Mouse (Mus musculus) T-helper 2 cell (primary cell): ENCODE data around the gene Pkp2.
"Not testable (repeated sequence)": the region's sequence is repeated elsewhere in the genome, so short reads cannot be mapped to it uniquely, and the experiment has no call there.

Source experiments
- in situ Hi-C: fragments of 300-600 bp; cut with MboI, MseI; formaldehyde crosslinking; loops from one replicate; pipeline ENCODE4 v1.15.1; 2025; ENCODE audit warnings: high pct_unique_total_duplicates

The Pkp2 gene

DNA sequence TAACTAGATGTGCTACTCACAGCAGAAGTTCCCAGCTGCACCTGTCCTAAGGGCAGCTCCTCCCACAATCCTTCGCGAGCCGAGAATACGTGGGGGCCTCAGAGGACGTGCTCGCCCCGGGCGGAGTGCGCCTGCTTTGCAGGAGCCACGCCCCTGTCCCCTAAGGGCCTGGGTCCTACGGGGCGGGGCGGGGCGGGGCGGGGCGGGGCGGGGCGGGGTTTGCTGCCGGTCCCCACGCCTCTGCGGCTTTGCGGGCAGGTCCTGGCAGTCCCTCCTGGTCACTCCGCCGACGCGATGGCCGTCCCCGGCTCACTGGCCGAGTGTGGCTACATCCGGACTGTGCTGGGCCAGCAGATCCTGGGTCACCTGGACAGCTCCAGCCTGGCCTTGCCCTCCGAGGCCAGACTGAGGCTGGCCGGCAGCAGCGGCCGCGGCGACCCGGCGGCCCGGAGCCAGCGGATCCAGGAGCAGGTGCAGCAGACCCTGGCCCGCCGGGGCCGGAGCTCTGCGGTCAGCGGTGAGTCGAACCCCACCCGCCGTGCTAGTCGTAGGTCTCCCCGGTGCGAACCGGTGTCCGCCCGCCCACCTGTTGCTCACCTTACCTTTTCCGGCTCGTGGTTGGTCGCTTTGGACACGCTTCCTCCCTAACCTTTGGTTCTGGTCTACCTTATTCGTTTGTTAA, at the start of gene Pkp2:
Gene Pkp2, plus strand, starts transcription at position 240 of the 682 bp plus-strand sequence.
- in situ Hi-C loops = no loop called here

DNA sequence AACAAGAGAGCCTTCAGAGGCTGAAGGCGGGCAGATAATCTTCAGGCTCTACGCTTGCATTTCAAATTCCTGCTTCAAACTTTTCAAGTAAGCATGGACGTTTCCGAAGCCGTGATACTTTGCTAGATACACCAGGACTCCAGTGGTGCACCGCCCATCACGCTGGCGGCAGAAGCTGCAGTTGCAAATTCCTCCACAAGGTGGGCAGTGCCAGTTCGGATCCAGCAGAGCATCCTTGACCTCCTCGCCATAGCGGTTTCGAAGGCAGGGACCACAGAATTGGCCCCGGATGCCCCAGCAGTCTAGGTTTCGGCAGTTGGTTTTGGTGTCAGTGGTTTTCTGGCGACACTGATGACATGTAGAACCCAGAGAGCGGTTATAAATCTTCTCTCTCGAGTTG, 15.7 kb upstream of the Pkp2 start:
- in situ Hi-C loops = loop anchor here (5.0 kb wide), 1 partner anchor 80 kb away; no protein-coding TSS in a partner anchor

DNA sequence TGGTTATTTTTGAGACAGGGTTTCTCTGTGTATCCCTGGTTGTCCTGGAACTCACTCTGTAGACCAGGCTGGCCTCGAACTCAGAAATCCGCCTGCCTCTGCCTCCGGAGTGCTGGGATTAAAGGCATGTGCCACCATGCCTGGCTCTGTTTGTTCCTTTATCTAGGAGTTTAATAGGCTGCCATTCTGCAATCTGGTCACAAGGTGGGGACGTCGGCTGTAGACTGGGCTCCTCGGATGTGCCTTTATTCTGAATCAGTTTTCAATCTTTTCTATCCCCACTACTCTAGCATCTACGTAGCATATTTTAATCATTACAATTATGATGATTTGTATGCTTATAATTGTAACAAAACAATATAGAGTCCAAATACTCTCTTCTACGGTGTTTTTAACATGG, 11.1 kb upstream of the Pkp2 start:
- in situ Hi-C loops = loop anchor here (10.0 kb wide), 1 partner anchor 103 kb away; the partner anchor contains the start of gene Yars2

DNA sequence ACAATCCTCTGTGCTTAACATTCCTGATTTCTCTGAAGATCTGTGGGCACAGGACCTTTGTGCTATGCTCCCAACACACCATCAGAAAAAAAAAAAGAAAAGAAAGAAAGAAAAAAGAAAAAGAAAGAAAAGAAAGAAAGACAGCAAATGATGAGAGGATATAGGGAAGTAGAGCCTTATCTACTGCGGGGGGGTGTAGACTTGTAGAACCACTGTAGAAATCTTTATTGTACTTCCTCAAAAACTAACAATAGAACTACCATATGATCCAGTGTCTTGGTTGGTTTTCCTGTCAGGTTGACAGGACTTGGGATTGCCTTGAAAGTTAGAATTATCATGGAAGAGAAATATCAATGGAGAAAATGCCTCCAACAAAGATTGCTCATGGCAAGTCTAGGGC, 8.5 kb upstream of the Pkp2 start:
- in situ Hi-C loops = loop anchor here (5.0 to 10.0 kb wide), 2 partner anchors 100 to 388 kb away; partner anchors contain the start of gene Yars2

DNA sequence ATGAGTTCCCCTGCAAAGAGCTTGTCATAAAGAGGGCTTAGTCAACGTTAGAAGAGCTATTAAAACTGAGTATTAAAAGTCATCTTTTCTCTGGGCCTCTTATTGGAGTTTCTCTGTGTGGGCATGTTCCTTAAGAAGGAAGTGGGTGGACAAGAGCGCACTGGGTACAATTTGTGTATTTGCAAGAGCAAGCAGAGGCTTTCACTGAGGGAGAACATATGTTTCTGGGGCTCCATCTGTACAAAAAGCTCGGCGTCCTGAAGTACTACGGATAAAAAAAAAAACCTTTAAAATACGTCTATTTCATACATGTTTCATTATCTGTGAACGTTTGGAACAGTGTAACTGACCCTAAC, 417 bp upstream of the Pkp2 start:
- in situ Hi-C loops = no loop called here

DNA sequence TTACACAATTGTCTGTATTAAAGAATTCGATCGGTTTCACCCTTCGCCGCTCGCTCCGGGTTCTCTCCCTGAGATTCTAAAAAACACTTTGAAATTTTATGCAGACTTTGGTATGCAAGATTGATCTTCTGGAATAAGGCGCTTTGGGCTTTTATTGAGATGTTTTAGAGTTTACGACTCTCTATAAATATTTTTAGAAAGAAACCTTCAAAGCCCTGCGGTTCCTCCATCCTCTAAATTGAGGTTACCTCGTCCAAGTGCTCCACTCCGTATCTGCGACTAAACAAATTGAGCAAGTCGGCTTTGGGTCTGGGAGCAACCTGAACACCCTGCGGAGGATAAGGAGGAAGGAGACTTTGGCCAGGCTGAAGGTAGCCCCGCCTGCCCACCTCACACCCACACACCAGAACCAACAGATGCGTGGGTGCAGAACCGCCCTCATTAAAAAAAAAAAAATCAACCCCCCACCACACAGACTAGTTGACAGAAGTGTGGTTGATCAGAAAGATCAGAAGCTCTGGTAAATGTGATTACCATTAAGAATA, 715 bp downstream of the Pkp2 start:
- in situ Hi-C loops = no loop called here

DNA sequence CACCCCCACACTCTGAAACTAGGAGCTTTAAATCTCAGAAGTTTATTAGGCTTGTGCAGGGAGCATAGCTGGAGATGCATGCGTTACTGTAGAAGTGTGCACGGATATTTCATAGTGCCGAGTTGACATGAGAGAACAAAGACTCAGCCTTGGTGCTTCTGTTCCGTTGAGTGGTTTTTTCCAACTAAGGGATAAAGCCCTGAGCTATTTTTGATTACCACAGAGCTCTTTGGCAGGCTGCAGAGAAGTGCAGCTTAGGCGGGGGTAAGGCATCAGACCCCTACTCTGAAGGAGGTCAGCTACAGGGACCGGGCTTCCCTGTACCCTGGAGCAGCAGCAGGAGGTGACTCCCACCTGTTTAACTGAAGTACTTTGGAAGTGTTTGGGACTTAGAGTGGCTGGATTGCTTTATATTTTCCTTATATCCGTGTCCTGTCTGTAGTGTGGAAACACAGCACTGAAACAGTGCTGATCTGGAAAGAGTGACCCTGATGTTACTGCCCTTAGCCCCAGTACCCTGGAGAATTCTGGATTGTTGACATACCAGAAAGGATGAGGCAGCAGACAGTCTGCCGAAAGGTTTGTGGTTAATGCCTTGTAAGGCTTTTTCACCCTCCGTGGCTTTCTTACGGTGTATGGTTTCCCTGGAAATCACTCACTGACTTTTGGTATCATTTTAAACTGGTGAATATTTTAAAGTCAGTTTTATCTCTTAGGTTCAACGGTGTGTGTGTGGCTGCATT, 2.7 kb downstream of the Pkp2 start:
- in situ Hi-C loops = no loop called here

DNA sequence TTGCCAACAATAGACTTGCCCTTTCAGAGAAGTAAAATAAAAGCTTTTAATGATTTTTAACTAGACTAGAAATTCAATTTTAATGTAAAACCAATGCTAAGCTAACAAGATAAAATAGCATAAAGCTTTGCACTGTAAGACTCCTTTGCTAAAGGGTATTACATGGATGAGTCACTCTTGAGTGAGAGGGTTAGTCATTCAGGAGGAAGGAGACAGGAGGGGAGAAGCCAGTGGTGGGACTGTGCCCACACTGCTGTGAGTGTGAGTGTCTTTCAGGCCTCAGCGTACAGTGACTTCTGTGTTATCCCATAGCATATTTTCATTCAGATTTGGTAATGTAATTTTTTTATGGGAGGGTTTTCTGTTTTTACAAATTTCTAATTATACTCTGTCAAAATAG, 3.8 kb downstream of the Pkp2 start:
- in situ Hi-C loops = no loop called here

DNA sequence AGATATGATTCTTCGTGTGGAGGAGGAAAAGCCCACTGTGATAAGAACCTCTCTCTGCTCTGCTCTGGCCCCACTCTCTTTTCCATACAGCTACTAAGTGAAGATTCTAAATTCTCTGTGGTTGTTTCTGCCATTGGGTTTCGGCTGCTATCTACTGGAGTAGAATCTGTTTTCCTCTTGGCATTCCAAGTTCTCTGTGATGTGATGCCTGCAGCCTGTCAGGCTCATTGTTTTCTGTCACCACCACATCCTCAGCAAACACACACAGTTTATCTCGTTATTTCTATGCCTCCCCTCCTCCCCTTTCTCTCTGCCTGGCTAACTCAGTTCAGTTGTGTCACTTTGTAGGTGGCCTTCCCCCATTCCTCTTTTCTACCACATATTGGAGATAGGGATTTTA, 6.7 kb downstream of the Pkp2 start:
- in situ Hi-C loops = loop anchor here (5.0 kb wide), 1 partner anchor 77 kb away; no protein-coding TSS in a partner anchor

DNA sequence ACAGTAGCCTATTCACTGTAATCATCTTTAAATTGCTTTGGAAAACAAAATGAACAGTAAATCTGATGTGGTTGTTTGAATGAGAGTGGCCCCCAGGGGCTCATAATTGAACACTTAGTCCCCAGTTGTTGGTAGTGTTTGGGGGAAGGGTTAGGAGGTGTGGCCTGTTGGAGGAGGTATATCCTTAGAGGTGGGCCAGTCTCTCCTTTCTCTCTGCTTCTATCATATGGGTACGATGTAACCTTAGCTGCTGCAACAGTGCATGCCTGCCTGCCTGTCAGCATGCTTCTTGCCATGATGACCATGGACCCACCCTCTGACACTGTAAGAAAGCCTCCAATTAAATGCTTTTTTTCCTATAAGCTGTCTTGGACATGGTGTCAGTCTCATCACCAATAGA, 9.5 kb downstream of the Pkp2 start:
- in situ Hi-C loops = loop anchor here (5.0 kb wide), 1 partner anchor 75 kb away; no protein-coding TSS in a partner anchor

DNA sequence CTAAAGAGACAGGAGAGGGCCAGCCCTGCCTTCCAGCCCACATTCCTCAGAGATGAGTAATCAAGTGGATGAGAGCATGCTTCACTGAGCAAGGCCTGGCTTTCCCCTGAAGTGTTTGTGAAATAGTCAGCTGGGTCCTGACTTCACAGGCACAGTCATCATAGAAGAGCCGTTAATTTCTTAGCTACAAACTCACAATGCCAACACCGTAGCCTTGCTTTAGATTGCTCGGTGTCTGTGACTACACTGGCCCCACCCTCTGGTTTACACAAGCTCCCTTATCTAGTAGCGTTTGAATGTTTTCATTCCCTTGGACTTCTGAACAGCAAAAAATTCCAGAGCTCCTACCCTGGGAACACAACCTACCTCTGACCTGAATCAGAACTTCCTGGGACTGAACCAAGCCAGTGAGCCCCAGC, 11.4 kb downstream of the Pkp2 start:
- in situ Hi-C loops = loop anchor here (5.0 kb wide), 1 partner anchor 73 kb away; no protein-coding TSS in a partner anchor

DNA sequence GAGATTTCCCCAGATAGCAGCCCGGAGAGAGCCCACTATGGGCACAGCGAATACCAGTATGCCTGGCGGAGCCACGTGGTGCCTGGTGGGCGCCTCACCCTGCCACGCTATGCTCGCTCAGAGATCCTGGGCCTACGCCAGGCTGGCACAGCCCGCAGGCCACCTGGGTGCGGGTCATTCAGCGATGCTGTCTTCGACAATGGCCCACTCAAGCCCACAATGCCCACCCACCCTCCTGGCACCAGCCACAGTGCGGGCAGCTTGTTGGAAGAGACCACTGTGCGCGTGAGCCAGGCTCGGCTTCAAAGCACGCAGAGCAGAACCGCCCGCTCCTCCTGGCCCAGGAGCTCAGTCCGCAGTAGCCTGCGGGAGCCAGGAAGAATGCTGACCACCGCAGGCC, 12.7 kb downstream of the Pkp2 start:
- in situ Hi-C loops = no loop called here

DNA sequence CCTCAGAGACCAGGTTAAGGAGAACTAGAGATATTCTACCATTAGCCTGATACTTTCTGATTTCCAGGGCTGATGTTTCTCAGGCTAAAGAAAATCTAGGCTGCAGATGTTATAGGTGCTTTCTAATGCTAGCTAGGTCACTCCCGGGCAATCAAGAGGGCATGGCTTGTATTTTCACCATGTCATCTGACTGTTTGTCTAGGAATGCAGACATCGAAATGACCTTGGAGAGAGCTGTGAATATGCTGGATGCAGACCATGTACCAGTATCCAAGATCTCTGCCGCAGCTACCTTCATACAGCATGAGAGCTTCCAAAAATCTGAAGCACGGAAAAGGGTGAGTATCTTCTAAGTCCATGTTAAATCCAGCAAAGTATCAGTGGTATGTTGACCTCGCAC, 17.3 kb downstream of the Pkp2 start:
- in situ Hi-C loops = no loop called here

DNA sequence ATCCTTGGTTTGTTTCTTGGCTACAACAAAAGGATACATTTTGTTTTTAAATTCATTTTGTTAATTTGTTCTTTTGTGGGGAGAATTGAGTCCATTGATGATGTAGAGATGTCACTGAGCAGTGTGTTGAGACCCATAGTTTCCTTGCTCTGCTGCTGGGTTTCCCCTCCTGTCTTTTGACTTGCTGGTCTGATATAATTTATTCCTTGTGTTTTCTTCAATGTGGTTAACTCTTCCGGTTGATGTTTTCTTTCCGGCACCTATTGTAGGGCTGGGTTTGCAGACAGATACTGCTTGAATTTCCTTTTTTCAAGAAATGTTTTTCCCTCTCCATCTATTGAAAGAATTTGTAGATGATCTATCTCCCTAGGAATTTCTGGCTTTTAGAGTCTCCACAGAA, 20.8 kb downstream of the Pkp2 start:
- in situ Hi-C loops = no loop called here

DNA sequence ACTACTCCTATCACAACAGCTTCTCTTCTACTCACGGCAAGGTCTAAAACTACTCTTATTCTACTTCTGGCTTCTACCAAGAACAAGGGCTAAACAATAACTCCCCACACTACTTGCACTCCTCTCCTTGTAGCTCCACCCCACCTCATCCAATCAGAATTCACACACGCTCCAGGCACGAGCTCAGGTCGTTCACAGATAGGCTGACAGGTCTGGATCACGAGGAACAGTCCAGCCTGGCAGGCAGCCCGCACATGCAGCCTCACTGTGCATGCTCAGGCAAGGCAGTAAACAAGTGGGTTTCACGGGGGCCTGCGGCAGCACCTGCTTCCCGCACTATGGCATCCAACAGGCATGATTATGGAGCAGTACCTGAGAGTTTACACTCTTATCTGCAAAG, 23.6 kb downstream of the Pkp2 start:
- in situ Hi-C loops = not testable (repeated sequence)

DNA sequence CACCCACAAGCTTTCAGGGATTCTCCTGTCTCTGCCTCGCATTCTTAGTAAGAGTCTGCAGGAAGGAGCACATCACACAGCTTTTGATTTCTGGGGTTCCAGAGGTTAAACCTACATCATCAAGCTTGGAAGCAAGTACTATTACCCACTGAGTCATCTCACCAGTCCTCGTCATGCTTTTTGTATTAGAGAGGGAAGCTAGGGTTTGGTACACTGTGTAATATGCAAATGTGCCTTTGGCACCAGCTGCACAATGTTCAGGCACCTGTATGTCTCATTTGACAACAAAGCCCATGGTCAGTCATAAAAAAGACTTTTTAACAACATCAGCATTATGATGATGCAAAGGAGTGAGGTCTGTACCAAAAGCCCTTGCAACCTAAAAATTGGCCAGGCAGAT, 25.2 kb downstream of the Pkp2 start:
- in situ Hi-C loops = no loop called here

DNA sequence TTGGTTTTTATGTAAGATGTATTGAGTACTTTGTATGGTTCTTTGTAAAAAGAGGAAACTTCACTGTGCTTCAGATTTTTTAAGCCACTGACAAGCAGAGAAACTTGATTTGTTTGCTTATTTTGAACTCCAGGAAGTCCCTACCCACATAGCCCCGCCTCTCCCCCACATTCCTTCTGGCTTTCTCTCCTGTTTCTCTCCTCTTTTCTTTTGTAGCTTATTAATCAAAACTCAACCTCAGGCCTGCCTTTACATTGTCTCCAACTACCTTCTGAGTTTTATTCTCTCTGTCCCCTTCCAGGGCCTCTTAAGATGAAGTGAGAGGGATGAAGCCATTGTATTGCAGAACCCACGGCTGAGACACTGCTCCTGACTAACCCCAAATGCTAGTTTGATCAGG, 31.6 kb downstream of the Pkp2 start:
- in situ Hi-C loops = no loop called here

DNA sequence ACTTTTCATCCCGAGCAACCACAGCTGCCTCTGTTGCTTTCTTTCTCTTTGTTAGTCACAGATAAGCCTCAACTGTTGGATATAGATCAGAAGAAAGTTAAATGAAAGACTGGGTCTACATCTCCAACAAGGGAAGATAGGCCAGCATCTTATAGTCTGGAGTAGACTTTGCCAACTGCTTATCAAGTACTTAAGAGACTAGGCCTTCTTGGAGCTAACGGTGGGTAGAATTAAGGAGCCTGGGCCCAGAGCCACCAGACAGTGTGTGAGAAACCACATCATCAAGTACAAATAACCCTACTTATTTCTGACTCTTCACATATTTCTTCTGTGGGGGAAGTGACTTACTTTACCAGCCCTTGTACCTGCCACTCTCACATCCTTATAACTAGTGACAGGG, 37.4 kb downstream of the Pkp2 start:
- in situ Hi-C loops = no loop called here

DNA sequence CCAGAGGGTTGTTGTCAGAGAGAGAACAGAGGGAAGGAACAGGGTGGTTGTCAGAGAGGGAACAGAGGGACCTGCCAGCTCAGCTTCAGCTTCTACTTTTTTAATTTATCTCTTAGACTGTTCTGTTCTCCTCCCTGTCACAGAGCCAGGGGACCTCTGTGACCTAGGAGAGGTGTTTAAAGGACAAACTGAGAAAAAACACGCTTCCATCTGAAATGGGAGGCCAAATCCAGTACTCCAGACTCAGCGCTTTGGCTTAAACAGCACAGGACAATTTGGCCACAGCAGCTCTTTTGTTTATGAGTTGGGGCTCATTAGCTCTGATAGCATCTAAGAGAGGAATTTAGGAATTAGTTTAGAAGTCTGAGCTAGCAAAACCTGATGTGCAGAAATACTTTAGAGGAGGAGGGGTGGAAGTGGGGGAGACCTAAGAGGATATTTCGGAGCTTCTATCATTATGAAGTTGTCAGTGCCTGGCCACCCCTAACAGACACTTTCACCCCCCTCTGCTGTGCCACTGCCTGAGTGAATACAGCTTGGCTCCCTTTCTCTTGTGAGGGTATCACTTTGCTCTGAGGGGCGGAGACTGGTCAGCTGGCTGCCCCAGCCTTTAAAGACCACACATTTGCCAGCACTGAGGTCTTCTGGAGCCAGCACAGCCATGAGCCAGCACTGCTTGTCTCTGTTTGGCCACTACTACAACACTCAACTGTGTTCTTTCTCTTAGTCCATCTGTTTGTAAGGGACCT, 40.4 kb downstream of the Pkp2 start:
- in situ Hi-C loops = no loop called here

DNA sequence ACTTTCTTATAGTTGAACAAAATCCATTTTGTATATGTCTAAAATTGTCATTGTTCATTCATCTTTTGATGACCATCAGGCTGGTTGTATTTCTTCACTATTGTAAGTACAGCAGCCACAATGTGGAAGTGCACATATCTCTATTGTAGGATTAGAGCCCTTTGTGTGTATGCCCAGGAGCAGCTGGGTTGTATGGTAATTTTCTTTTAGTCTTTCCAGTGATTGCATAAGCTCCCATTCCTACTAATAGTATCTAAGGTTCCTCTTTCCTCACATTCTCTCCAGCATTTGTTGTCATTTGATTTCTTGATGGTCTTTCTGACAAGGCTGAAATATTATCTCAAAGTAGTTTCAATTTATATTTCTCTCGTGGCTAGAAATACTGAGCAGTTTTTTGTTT, 42.1 kb downstream of the Pkp2 start:
- in situ Hi-C loops = no loop called here

DNA sequence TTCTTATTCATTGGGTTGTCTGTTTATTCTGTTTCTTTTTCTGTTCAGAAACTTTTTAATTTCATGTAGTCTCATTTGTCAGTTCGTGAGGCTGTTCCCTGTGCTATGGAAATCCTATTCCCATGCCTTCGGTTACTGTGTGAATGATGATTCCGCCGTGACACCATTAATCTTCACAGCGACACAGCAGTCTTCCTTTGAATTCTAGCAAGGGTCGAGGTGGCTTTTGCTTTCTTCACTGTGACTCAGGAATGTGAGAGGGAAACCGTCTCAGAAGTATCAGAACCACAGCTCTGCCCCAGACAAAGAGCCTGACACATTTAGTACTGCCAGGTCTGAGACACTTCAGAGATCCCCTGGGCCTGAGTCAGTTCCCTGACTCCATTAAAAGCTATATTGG, 42.8 kb downstream of the Pkp2 start:
- in situ Hi-C loops = no loop called here

DNA sequence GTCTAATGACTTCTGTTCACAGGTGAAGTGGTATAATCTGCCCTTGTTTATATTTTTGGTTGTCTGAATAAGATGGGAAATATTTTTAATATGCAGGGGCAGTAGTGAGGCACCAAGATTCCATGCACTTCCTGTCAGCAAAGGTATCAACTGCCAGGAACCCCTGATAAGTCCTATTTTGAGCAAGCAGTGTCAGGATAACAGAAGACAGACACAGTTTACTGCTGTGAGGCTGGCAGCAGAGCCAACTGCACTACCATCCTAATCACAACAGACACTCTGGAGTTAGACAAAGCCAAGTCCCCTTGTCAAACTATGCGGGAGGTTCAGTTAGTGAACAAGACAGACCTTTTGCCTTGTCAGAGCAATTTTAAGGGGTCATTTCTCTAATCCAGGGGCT, 43.6 kb downstream of the Pkp2 start:
- in situ Hi-C loops = no loop called here
